Mouse (Mus musculus): ENCODE data around the gene 1110059E24Rik.
"Not testable (repeated sequence)": the region's sequence is repeated elsewhere in the genome, so short reads cannot be mapped to it uniquely, and the experiment has no call there.

The 1110059E24Rik gene

GRCm38 (mm10) chr19:21652285-21653171 is at the start of gene 1110059E24Rik:
1110059E24Rik (minus strand) TSS chr19:21652976.
- DNase-seq (ENCODE audit: low spot score in 2 of 2) = peak; percentile 88 to 91

- no peak for DNase-seq (ENCODE audit: low spot score in 2 of 2)
Observed at GRCm38 (mm10) chr19:21680986-21681385, 28.2 kb upstream of the 1110059E24Rik start.

- DNase-seq (ENCODE audit: low spot score in 2 of 2) = no peak
Observed at GRCm38 (mm10) chr19:21680091-21680490, 27.3 kb upstream of the 1110059E24Rik start.

- DNase-seq (ENCODE audit: low spot score in 2 of 2) = no peak
Observed at GRCm38 (mm10) chr19:21674354-21675096, 21.7 kb upstream of the 1110059E24Rik start.

GRCm38 (mm10) chr19:21669650-21670049 is 16.9 kb upstream of the 1110059E24Rik start:
- no peak for DNase-seq (ENCODE audit: low spot score in 2 of 2)

- no peak for DNase-seq (ENCODE audit: low spot score in 2 of 2)
Observed at GRCm38 (mm10) chr19:21663756-21664456, 11.1 kb upstream of the 1110059E24Rik start.

GRCm38 (mm10) chr19:21660734-21661133 is 8.0 kb upstream of the 1110059E24Rik start:
- DNase-seq (ENCODE audit: low spot score in 2 of 2) = no peak

- DNase-seq (ENCODE audit: low spot score in 2 of 2) = no peak
Observed at GRCm38 (mm10) chr19:21654788-21655187, 2.0 kb upstream of the 1110059E24Rik start.

GRCm38 (mm10) chr19:21653172-21653981 is 601 bp upstream of the 1110059E24Rik start, which contains the start of gene Abhd17b:
Abhd17b (plus strand) TSS chr19:21653185.
- peak; percentile 14 to 37 for DNase-seq (ENCODE audit: low spot score in 2 of 2)

GRCm38 (mm10) chr19:21651664-21652063 is 1.1 kb downstream of the 1110059E24Rik start:
- DNase-seq (ENCODE audit: low spot score in 2 of 2) = no peak

GRCm38 (mm10) chr19:21646142-21646541 is 6.6 kb downstream of the 1110059E24Rik start:
- no peak for DNase-seq (ENCODE audit: low spot score in 2 of 2)

- DNase-seq (ENCODE audit: low spot score in 2 of 2) = no peak
Observed at GRCm38 (mm10) chr19:21645301-21645700, 7.5 kb downstream of the 1110059E24Rik start.

- no peak for DNase-seq (ENCODE audit: low spot score in 2 of 2)
Observed at GRCm38 (mm10) chr19:21643935-21644334, 8.8 kb downstream of the 1110059E24Rik start.

- DNase-seq (ENCODE audit: low spot score in 2 of 2) = no peak
Observed at GRCm38 (mm10) chr19:21637672-21638071, 15.1 kb downstream of the 1110059E24Rik start.

GRCm38 (mm10) chr19:21636907-21637306 is 15.9 kb downstream of the 1110059E24Rik start:
- no peak for DNase-seq (ENCODE audit: low spot score in 2 of 2)

- DNase-seq (ENCODE audit: low spot score in 2 of 2) = no peak
Observed at GRCm38 (mm10) chr19:21635406-21635805, 17.4 kb downstream of the 1110059E24Rik start.

- peak in 1 of 2 experiments; percentile 24 for DNase-seq (ENCODE audit: low spot score in 2 of 2)
Observed at GRCm38 (mm10) chr19:21630656-21631331, 22.0 kb downstream of the 1110059E24Rik start.

- no peak for DNase-seq (ENCODE audit: low spot score in 2 of 2)
Observed at GRCm38 (mm10) chr19:21629501-21629900, 23.3 kb downstream of the 1110059E24Rik start.

- no peak for DNase-seq (ENCODE audit: low spot score in 2 of 2)
Observed at GRCm38 (mm10) chr19:21629030-21629429, 23.7 kb downstream of the 1110059E24Rik start.

GRCm38 (mm10) chr19:21628440-21628839 is 24.3 kb downstream of the 1110059E24Rik start:
- DNase-seq (ENCODE audit: low spot score in 2 of 2) = not testable (repeated sequence)
